Comparison of ENCODE assay signal across 12 mouse cellular contexts in the genomic region with DNA sequence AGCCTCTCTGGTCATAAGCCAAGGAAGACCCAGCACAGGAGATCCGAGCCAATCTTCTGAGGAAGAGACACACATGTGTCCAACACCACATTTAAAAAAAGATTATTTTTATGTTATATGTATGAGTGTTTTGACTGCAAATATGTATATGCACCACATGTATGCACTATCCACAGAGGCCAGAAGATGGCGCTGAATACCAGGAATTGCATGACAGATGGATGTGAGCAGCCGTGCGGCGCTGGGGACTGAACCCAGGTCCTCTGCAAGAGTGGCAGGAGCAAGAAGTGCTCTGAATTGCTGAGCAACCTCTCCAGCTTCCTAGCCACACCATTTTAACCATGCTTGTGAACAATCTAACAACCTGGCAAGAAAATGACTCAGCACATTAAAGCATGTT. TPM values are rescaled to one million over a fixed set of nuclear protein-coding genes. Genes with fewer than 3 reads are reported as not detected.
DNase-seq lines count a peak whose midpoint lies in the region; ATAC-seq and TF ChIP-seq lines count a peak whose summit lies in the region.
"Had no signal": no experiment of that assay in that cellular context is flagged by ENCODE, and none has a peak within 500 bp of the region (broad histone marks: within the 10 kb centered on the region; RNA-seq: fewer than 3 reads in every experiment).

No protein-coding gene starts in this region.

- WGBS in midbrain, embryonic 15.5 days = 94% methylated on average over 5 of the region's 5 CpGs

- H3K36me3 ChIP-seq in midbrain, embryonic 15.5 days (replicated peaks) = peaks cover 27% of the 10 kb centered on the region

- no peak overlapping the region for H3K4me2 ChIP-seq in midbrain, embryonic 15.5 days
- H3K4me2 ChIP-seq: forebrain, embryonic 15.5 days; hindbrain, embryonic 14.5 days; liver, embryonic 15.5 days had no signal

- no peak for ATAC-seq in midbrain, embryonic 15.5 days (replicated peaks)
- ATAC-seq: forebrain, embryonic 15.5 days had no signal

- no peak overlapping the region for H3K4me3 ChIP-seq in left cerebral cortex, adult 2 months
- no peak overlapping the region for H3K4me3 ChIP-seq in bone marrow macrophage, adult 2 months (ENCODE audit: insufficient read depth, low read length)
- H3K4me3 ChIP-seq in midbrain, embryonic 15.5 days = no peak overlapping the region
- H3K4me3 ChIP-seq: forebrain, embryonic 15.5 days; liver, embryonic 15.5 days had no signal

- TF ChIP-seq POLR2A in bone marrow macrophage, adult 2 months (IDR thresholded peaks at IDR 0.05; ENCODE audit: borderline replicate concordance, low read depth, low read length) = no peak

- intact Hi-C loops in left cerebral cortex, adult 2 months (cut with DNase I) = no loop called here

- no peaks in the 10 kb centered on the region for H3K27me3 ChIP-seq in midbrain, embryonic 15.5 days (replicated peaks)
- H3K27me3 ChIP-seq: forebrain, embryonic 15.5 days; liver, embryonic 15.5 days had no signal

- no peak overlapping the region for H3K9ac ChIP-seq in midbrain, embryonic 15.5 days
- H3K9ac ChIP-seq: forebrain, embryonic 15.5 days; hindbrain, embryonic 14.5 days; liver, embryonic 15.5 days had no signal

- no peaks in the 10 kb centered on the region for H3K9me3 ChIP-seq in midbrain, embryonic 15.5 days
- H3K9me3 ChIP-seq: forebrain, embryonic 15.5 days; liver, embryonic 15.5 days had no signal

- H3K4me1 ChIP-seq in bone marrow macrophage, adult 2 months (ENCODE audit: control insufficient read depth, insufficient read depth, low read length) = peaks cover 4% of the 10 kb centered on the region; the same call in 1 of the 2 replicates
- no peaks in the 10 kb centered on the region for H3K4me1 ChIP-seq in midbrain, embryonic 15.5 days
- H3K4me1 ChIP-seq: forebrain, embryonic 15.5 days; liver, embryonic 15.5 days had no signal

- DNase-seq in left cerebral cortex, adult 2 months (ENCODE audit: extremely low spot score in 1 of 2, low spot score in 2 of 2) = no peak
- DNase-seq in left cerebral cortex, adult 8-10 months (ENCODE audit: low spot score in 2 of 2) = no peak
- DNase-seq in 416B (ENCODE audit: low read depth) = peak; percentile 17
- DNase-seq in A20 (ENCODE audit: low read depth, low spot score) = peak; percentile 30
- no peak for DNase-seq in layer of hippocampus, adult 9-10 months (ENCODE audit: low spot score)
- DNase-seq: cerebellum, adult 9-10 months; thymus, adult 18-20 months had no signal

- H3K27ac ChIP-seq in left cerebral cortex, adult 2 months = no peak overlapping the region
- no peak overlapping the region for H3K27ac ChIP-seq in bone marrow macrophage, adult 2 months (ENCODE audit: insufficient read depth, low read depth, low read length)
- no peak overlapping the region for H3K27ac ChIP-seq in midbrain, embryonic 15.5 days
- H3K27ac ChIP-seq: forebrain, embryonic 15.5 days; hindbrain, embryonic 14.5 days; liver, embryonic 15.5 days had no signal

- TF ChIP-seq CTCF in left cerebral cortex, adult 2 months (IDR thresholded peaks at IDR 0.05) = peak; percentile 17
- 0 out of 2 replicates have a peak, but pooled peaks have one; percentile 20 for TF ChIP-seq CTCF in bone marrow macrophage, adult 2 months (IDR thresholded peaks at IDR 0.05; ENCODE audit: low read depth, low read length)

RNA-seq across cellular contexts. Expression of gene Ccdc57, which starts 45.2 kb away (rescaled TPM):
- total RNA-seq in left cerebral cortex, adult 2 months (2021) = 1 to 10 TPM; 8.5 to 9.5 TPM
- total RNA-seq in left cerebral cortex, adult 8-10 months (2022) = 1 to 10 TPM; 8.4 to 9.8 (median 9.0) TPM
- 3.0 and 4.1 TPM in 2 replicates for polyA plus RNA-seq in bone marrow macrophage, adult 2 months (2012; ENCODE audit: insufficient read depth, insufficient read length, missing spikeins)
- 7.4 and 8.2 TPM in 2 replicates for polyA plus RNA-seq in midbrain, embryonic 15.5 days (2015; fragmentation: Nextera tagmentation; extraction: Ambion mirVana)

Comparison
In these comparisons a context has a peak if more than half of its experiments do, and no peak if none do; other contexts are left out.
1. DNase-seq: peak in 416B (single experiment) and A20 (single experiment); none in left cerebral cortex, adult 2 months (0 of 2), left cerebral cortex, adult 8-10 months (0 of 2) and layer of hippocampus, adult 9-10 months (single experiment).